8 mouse cellular contexts compared by ENCODE assay signal in the genomic region with DNA sequence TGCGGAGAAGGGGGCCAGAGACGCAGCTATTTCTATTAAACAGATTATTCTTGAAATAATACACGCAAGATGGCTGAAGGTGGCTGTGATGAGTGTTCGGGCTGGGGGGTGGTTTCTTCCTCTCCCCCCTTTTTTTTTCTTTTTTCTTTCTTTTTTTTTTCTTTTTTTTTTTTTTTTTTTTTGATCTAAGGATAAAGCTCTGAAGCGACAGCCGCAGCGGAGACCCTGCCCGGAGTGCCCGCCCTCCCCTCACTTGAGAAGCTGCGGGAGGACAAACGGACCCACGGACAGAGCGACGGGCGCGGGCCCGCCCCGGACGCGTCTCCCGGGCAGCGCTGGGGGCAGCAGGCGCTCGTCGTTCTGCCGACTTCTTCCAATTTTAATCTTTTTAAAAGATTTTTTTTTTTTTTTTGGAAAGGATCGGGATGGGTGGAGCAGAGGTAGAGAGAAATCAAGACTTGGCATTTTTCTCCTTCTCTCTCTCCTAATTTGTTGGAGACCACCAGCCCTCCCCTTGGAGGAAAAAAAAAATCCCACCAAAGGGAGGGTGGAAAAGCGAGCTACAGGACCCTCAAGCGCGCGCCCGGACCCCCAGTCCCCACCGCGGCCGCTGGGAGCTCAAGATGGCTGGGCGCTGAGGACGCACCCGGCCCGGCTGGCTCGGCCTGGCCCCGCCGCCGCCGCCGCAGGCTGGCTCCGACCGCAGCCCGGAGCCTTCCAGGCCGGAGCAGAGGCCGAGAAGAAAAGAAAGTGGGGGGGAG. TPM values are rescaled to one million over a fixed set of nuclear protein-coding genes. Genes with fewer than 3 reads are reported as not detected.
DNase-seq lines count a peak whose midpoint lies in the region; ATAC-seq and TF ChIP-seq lines count a peak whose summit lies in the region.

No protein-coding gene starts in this region.

- H3K4me1 ChIP-seq in kidney, postnatal 0 days (replicated peaks; ENCODE audit: insufficient read depth, low read length) = peaks cover 11% of the 10 kb centered on the region
- H3K4me1 ChIP-seq in midbrain, embryonic 13.5 days (replicated peaks) = peaks cover 22% of the 10 kb centered on the region

- peak; percentile 72 to 83 for DNase-seq in adrenal gland, adult (ENCODE audit: inconsistent age in 2 of 2, low spot score in 1 of 2)
- DNase-seq in adrenal gland, adult 8-10 months = no peak
- peak; percentile 58 for DNase-seq in urinary bladder, postnatal 14 days (ENCODE audit: low spot score)
- no peak for DNase-seq in urinary bladder, postnatal 4 days (ENCODE audit: low spot score in 2 of 2)
- peak; percentile 85 for DNase-seq in gastrocnemius, adult 2 months
- DNase-seq in kidney, postnatal 0 days (ENCODE audit: low spot score) = no peak

- under 1% methylated on average over 46 of the region's 50 CpGs for WGBS in kidney, postnatal 0 days
- WGBS in midbrain, embryonic 13.5 days = under 1% methylated on average over 47 of the region's 50 CpGs

- ATAC-seq in kidney, postnatal 0 days (replicated peaks; ENCODE audit: low FRiP score, low read depth) = peak; percentile 4
- ATAC-seq in midbrain, embryonic 13.5 days = peak; percentile 57
- ATAC-seq in megakaryocyte-erythroid progenitor cell, adult 5-6 weeks (replicated peaks; ENCODE audit: low FRiP score, low TSS enrichment, poor library complexity, severe bottlenecking) = no peak

- H3K9me3 ChIP-seq in kidney, postnatal 0 days (replicated peaks; ENCODE audit: low read length) = no peaks in the 10 kb centered on the region
- no peaks in the 10 kb centered on the region for H3K9me3 ChIP-seq in midbrain, embryonic 13.5 days

- intact Hi-C loops in gastrocnemius, adult 2 months (cut with DNase I) = no loop called here

- peak overlapping the region; percentile 91 for H3K4me2 ChIP-seq in kidney, postnatal 0 days (ENCODE audit: low read length)
- H3K4me2 ChIP-seq in midbrain, embryonic 13.5 days (replicated peaks) = peak overlapping the region; percentile 91

- TF ChIP-seq CTCF in gastrocnemius, adult 2 months (IDR thresholded peaks at IDR 0.05) = peak; percentile 14; the same call in 1 of the 2 replicates
- TF ChIP-seq CTCF in kidney, postnatal 0 days (IDR thresholded peaks at IDR 0.05; ENCODE audit: low read depth) = no peak

- H3K27ac ChIP-seq in gastrocnemius, adult 2 months = peak overlapping the region; percentile 99
- peak overlapping the region; percentile 100 for H3K27ac ChIP-seq in kidney, postnatal 0 days
- H3K27ac ChIP-seq in midbrain, embryonic 13.5 days = peak overlapping the region; percentile 100

- H3K27me3 ChIP-seq in kidney, postnatal 0 days (ENCODE audit: insufficient read depth, low read length) = no peaks in the 10 kb centered on the region
- no peaks in the 10 kb centered on the region for H3K27me3 ChIP-seq in midbrain, embryonic 13.5 days

- H3K9ac ChIP-seq in kidney, postnatal 0 days (ENCODE audit: low read depth, low read length) = peak overlapping the region; percentile 99
- peak overlapping the region; percentile 100 for H3K9ac ChIP-seq in midbrain, embryonic 13.5 days (replicated peaks)

- H3K4me3 ChIP-seq in gastrocnemius, adult 2 months = peak overlapping the region; percentile 95
- H3K4me3 ChIP-seq in kidney, postnatal 0 days (replicated peaks; ENCODE audit: low read depth, low read length) = peak overlapping the region; percentile 96
- H3K4me3 ChIP-seq in midbrain, embryonic 13.5 days (replicated peaks) = peak overlapping the region; percentile 98

- H3K36me3 ChIP-seq in kidney, postnatal 0 days (ENCODE audit: insufficient read depth, low read length) = 0 out of 2 replicates have a peak, but pooled peaks cover 8% of the 10 kb centered on the region
- H3K36me3 ChIP-seq in midbrain, embryonic 13.5 days = peaks cover 8% of the 10 kb centered on the region; the same call in 1 of the 2 replicates

RNA-seq across cellular contexts. Expression of a gene that starts 0.7 kb away (rescaled TPM):
- total RNA-seq in adrenal gland, adult 8-10 months (2022) = 10 to 100 TPM; 46.6 to 69.0 (median 59.4) TPM
- total RNA-seq in gastrocnemius, adult 2 months (2021) = 10 to 100 TPM; 20.2 to 20.7 TPM
- polyA plus RNA-seq in kidney, postnatal 0 days (2015; fragmentation: Nextera tagmentation; extraction: Ambion mirVana) = 27.8 and 30.5 TPM in 2 replicates
- 27.7 and 33.0 TPM in 2 replicates for polyA plus RNA-seq in midbrain, embryonic 13.5 days (2015; fragmentation: Nextera tagmentation; extraction: Ambion mirVana)
- 20.8 and 22.3 TPM in 2 replicates for total RNA-seq in megakaryocyte-erythroid progenitor cell, adult 5-6 weeks (2014; fragmentation: Nextera tagmentation)
- total RNA-seq in megakaryocyte-erythroid progenitor cell, adult 5-6 weeks (2017) = 9.9 and 18.2 TPM in 2 replicates

Comparison
In these comparisons a context has a peak if more than half of its experiments do, and no peak if none do; other contexts are left out.
1. DNase-seq: peak in adrenal gland, adult (2 of 2), urinary bladder, postnatal 14 days (single experiment) and gastrocnemius, adult 2 months (single experiment); none in adrenal gland, adult 8-10 months (single experiment), urinary bladder, postnatal 4 days (0 of 2) and kidney, postnatal 0 days (single experiment).
2. Peak in every context shown above with its lines, with median percentiles within 50 percentile points of each other: H3K27ac ChIP-seq and H3K4me3 ChIP-seq.